Mouse (Mus musculus) heart, embryonic 10.5 days (tissue): ENCODE results near the gene Rnase2a. TPM values are rescaled to one million over a fixed set of nuclear protein-coding genes. Genes with fewer than 3 reads are reported as not detected.
"Not testable (repeated sequence)": the region's sequence is repeated elsewhere in the genome, so short reads cannot be mapped to it uniquely, and the experiment has no call there.

ENCODE experiments used
- DNase-seq: peaks from one replicate; pipeline ENCODE4 v3.0.0-alpha.2; 2017; ENCODE audit warnings: low spot score
- H3K27ac ChIP-seq: fragments of 300-500 bp; sonication (generic); 2 replicates; pipeline ENCODE4 v1.5.1; 2016; ENCODE audit warnings: mild to moderate bottlenecking
- H3K27me3 ChIP-seq: fragments of 300-500 bp; sonication (generic); 2 replicates; pipeline ENCODE4 v1.6.1; 2016; ENCODE audit warnings: mild to moderate bottlenecking; ENCODE audit not compliant: poor library complexity, insufficient read depth, severe bottlenecking
- H3K36me3 ChIP-seq: fragments of 300-500 bp; sonication (generic); 2 replicates; pipeline ENCODE4 v1.6.1; 2016; ENCODE audit warnings: mild to moderate bottlenecking, moderate library complexity
- H3K4me1 ChIP-seq: fragments of 300-500 bp; sonication (generic); 2 replicates; pipeline ENCODE4 v1.6.1; 2016; ENCODE audit warnings: mild to moderate bottlenecking
- H3K4me3 ChIP-seq: fragments of 300-500 bp; sonication (generic); 2 replicates; pipeline ENCODE4 v1.5.1; 2016; ENCODE audit warnings: mild to moderate bottlenecking, moderate library complexity
- H3K9me3 ChIP-seq: fragments of 300-500 bp; sonication (generic); 2 replicates; pipeline ENCODE4 v1.6.1; 2016; ENCODE audit warnings: mild to moderate bottlenecking, moderate library complexity
- WGBS: fragments of 180-500 bp; shearing (Covaris S2); methylation state at CpG from one replicate; pipeline ENCODE4 v1.1.7; 2016; 5-methylcytosine and 5-hydroxymethylcytosine counted together
- polyA plus RNA-seq: library from polyadenylated mRNA; unstranded; fragments of >200 nt; fragmentation: Nextera tagmentation; extraction: Ambion mirVana; gene quantifications from 2 replicates; pipeline ENCODE4 v1.2.1, GENCODE M21; 2016

The Rnase2a gene
- polyA plus RNA-seq: not detected in 2 replicates

DNA sequence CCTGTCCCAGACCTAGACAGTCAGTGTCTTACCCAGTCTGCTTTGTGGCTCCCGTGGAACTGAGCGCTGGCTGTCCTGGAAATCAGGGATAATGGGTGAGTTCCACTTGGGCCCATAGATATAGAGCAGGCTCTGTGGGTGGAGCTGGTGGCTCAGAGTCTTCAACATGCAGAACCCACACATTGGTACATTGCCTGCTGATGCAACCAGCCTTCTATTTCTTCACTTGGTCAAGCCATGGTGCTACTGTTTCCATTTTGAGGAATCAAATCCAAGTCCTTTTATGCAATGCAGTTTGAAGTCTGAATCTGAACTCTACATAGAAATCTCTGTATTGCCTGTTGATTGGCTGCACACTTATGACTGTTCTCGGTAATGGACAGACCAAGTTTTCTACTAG is at the start of gene Rnase2a:
Gene Rnase2a, minus strand, starts transcription at position 72 of the 400 bp plus-strand sequence.
- DNase-seq: no peak
- no peaks in the 10 kb centered on the region for H3K4me1 ChIP-seq
- H3K27me3 ChIP-seq: no peaks in the 10 kb centered on the region
- no peaks in the 10 kb centered on the region for H3K36me3 ChIP-seq
- H3K27ac ChIP-seq: no peak within 1 kb of the TSS
- 94% methylated on average over 3 of the region's 3 CpGs for WGBS
- no peak within 1 kb of the TSS for H3K4me3 ChIP-seq
- H3K9me3 ChIP-seq: no peaks in the 10 kb centered on the region

- 65% methylated on average over 1 of the region's 1 CpGs for WGBS
- no peak overlapping the region for H3K27ac ChIP-seq
- H3K4me3 ChIP-seq: no peak overlapping the region
- no peaks in the 10 kb centered on the region for H3K36me3 ChIP-seq
- H3K27me3 ChIP-seq: no peaks in the 10 kb centered on the region
- H3K4me1 ChIP-seq: no peaks in the 10 kb centered on the region
- H3K9me3 ChIP-seq: no peaks in the 10 kb centered on the region
- no peak for DNase-seq
Observed at GRCm38 (mm10) chr14:51291505-51291904, 35.6 kb upstream of the Rnase2a start.

DNA sequence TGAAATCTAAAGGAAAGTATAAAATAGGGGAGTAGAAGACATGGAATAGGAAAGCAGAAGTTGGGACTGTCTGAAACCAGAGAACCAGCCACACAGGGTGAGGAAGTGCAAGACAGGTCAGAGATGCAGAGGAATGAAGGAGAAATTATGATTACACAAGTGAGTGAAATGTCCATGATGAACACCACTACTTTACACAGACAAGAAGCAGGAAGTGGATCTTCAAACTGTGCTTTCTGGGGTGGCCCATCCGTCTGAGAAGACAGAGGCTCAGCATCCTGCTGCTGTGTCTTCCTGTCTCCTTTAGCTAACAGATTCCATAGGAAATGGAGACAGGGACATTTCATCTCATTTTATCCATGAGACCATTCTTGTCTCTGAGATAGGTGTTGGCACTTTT is 22.6 kb upstream of the Rnase2a start:
- not testable (repeated sequence) for H3K9me3 ChIP-seq, H3K27ac ChIP-seq, H3K27me3 ChIP-seq, H3K4me1 ChIP-seq, H3K4me3 ChIP-seq, H3K36me3 ChIP-seq, DNase-seq
- 44% methylated on average over 1 of the region's 1 CpGs for WGBS

GRCm38 (mm10) chr14:51268677-51269076 is 12.8 kb upstream of the Rnase2a start:
- DNase-seq: no peak
- H3K36me3 ChIP-seq: no peaks in the 10 kb centered on the region
- H3K27me3 ChIP-seq: no peaks in the 10 kb centered on the region
- H3K27ac ChIP-seq: no peak overlapping the region
- H3K9me3 ChIP-seq: no peaks in the 10 kb centered on the region
- 59% methylated on average over 1 of the region's 1 CpGs for WGBS
- H3K4me1 ChIP-seq: peaks cover 5% of the 10 kb centered on the region; the same call in 1 of the 2 replicates
- no peak overlapping the region for H3K4me3 ChIP-seq

DNA sequence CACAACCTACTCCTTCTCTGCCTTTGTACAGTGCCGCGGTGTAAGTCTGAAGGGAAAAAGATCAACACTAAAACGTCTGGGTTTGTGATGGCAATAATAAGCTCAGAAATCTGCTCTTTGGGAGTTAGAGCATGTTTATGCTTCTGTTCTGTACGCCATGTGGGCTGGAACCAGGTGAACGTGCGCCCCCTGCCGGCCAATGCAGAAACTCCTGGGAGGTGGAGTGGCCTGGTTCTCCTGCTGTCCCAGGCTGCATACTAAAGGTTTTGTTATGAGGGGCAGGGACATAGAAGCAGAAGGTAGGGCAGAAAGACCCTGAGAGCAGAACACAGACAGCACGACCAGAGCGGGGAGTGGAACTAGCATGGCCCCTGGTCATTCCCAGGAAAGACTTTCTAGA is 10.2 kb upstream of the Rnase2a start:
- 4% methylated on average over 9 of the region's 9 CpGs for WGBS
- H3K36me3 ChIP-seq: no peaks in the 10 kb centered on the region
- DNase-seq: peak; percentile 90

GRCm38 (mm10) chr14:51265667-51266066 is 9.8 kb upstream of the Rnase2a start:
- Histone ChIP-seq H3K27ac (peak overlapping the region; percentile 67), H3K9me3 (no peaks in the 10 kb centered on the region), H3K27me3 (no peaks in the 10 kb centered on the region), H3K36me3 (no peaks in the 10 kb centered on the region), H3K4me3 (peak overlapping the region; percentile 35; the same call in 1 of the 2 replicates), H3K4me1 (peaks cover 5% of the 10 kb centered on the region; the same call in 1 of the 2 replicates)
- WGBS: 29% methylated on average over 4 of the region's 4 CpGs
- no peak for DNase-seq

More for the DNA sequence above, 10.2 kb upstream of the Rnase2a start:
- Histone ChIP-seq H3K4me3 (peak overlapping the region; percentile 35; the same call in 1 of the 2 replicates), H3K27me3 (no peaks in the 10 kb centered on the region), H3K27ac (peak overlapping the region; percentile 67), H3K9me3 (no peaks in the 10 kb centered on the region), H3K4me1 (peaks cover 5% of the 10 kb centered on the region; the same call in 1 of the 2 replicates)

DNA sequence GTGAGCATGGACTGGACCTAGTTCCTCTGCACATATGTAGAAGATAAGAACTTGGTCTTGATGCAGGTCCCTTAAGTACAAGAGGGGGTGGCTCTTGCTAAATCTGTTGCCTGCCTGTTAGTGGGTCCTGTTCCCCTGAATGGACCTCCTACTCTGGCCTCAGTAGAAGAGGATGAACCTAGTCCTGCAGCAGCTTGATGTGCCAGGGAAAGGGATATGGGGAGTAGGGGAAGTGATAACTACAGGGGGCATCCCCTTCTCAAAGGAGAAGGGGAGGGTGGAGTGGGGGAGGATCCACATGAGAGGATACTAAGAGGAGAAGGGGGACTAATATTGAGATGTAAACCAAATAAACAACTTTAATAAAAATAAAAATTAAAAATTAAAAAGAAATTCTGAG is 6.5 kb upstream of the Rnase2a start:
- Histone ChIP-seq H3K27ac (no peak overlapping the region), H3K9me3 (no peaks in the 10 kb centered on the region)

GRCm38 (mm10) chr14:51259741-51260140 is 3.8 kb upstream of the Rnase2a start:
- DNase-seq: no peak
- Histone ChIP-seq H3K27me3 (no peaks in the 10 kb centered on the region), H3K9me3 (no peaks in the 10 kb centered on the region), H3K27ac (no peak overlapping the region), H3K4me3 (no peak overlapping the region), H3K36me3 (no peaks in the 10 kb centered on the region), H3K4me1 (no peaks in the 10 kb centered on the region)
- WGBS: 82% methylated on average over 7 of the region's 7 CpGs

More for the DNA sequence above, 6.5 kb upstream of the Rnase2a start:
- Histone ChIP-seq H3K27me3 (no peaks in the 10 kb centered on the region), H3K36me3 (no peaks in the 10 kb centered on the region), H3K4me1 (peaks cover 5% of the 10 kb centered on the region; the same call in 1 of the 2 replicates), H3K4me3 (no peak overlapping the region)
- DNase-seq: no peak

DNA sequence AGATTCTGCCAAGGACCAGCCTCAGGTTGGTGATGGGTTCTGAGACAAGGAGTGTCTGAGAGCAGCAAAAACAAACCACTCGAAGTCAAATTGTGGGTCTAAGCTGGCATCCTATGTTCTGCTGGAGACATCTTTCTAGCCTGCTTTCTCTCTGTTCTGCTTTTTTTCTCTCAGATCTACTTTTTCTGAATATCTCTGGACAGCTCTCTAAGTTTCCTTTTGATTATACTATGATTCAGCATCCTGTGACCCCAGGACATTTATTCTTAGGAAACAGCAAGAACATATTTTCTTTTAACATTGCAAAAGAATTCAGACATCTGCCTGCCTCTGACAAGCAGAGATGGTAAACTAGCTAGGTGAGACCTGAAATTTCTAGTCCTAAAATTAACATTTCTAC is 2.3 kb downstream of the Rnase2a start:
- DNase-seq: no peak
- H3K27ac ChIP-seq: no peak overlapping the region
- no peaks in the 10 kb centered on the region for H3K4me1 ChIP-seq
- H3K4me3 ChIP-seq: no peak overlapping the region
- WGBS: 75% methylated on average over 1 of the region's 1 CpGs
- no peaks in the 10 kb centered on the region for H3K9me3 ChIP-seq
- H3K27me3 ChIP-seq: no peaks in the 10 kb centered on the region
- H3K36me3 ChIP-seq: no peaks in the 10 kb centered on the region

DNA sequence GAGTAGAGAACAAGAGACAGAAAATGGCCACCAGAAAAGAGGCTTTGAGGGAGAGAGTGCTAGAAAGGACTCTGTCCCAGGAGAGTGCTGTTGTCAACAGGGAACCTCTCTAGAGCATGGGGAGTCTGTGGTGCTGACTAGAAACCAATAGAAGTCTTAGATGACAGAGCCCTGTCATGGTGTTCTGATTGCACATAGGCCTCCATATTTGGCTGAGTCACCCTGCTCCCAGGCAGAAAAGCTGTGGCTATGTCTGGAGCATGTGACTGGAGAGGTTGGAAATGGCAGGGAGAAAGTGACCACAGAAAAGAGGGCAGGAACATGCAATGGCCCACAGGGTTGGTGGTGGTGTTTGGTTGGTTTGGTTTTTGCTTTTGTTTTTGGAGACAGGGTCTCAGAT is 3.7 kb downstream of the Rnase2a start:
- H3K9me3 ChIP-seq, H3K27me3 ChIP-seq, DNase-seq, H3K36me3 ChIP-seq, H3K4me1 ChIP-seq, H3K27ac ChIP-seq, H3K4me3 ChIP-seq: not testable (repeated sequence)

GRCm38 (mm10) chr14:51250348-51250747 is 5.6 kb downstream of the Rnase2a start:
- H3K9me3 ChIP-seq: no peaks in the 10 kb centered on the region
- H3K4me1 ChIP-seq: no peaks in the 10 kb centered on the region
- no peak overlapping the region for H3K4me3 ChIP-seq
- H3K27ac ChIP-seq: no peak overlapping the region
- DNase-seq: no peak
- no peaks in the 10 kb centered on the region for H3K36me3 ChIP-seq
- 72% methylated on average over 3 of the region's 3 CpGs for WGBS
- H3K27me3 ChIP-seq: no peaks in the 10 kb centered on the region

- no peaks in the 10 kb centered on the region for H3K27me3 ChIP-seq
Observed at GRCm38 (mm10) chr14:51247736-51248135, 8.2 kb downstream of the Rnase2a start.

GRCm38 (mm10) chr14:51240899-51241298 is 15.0 kb downstream of the Rnase2a start:
- no peaks in the 10 kb centered on the region for H3K27me3 ChIP-seq
- no peaks in the 10 kb centered on the region for H3K36me3 ChIP-seq
- H3K9me3 ChIP-seq: no peaks in the 10 kb centered on the region
- H3K27ac ChIP-seq: no peak overlapping the region
- no peak overlapping the region for H3K4me3 ChIP-seq
- no peak for DNase-seq
- H3K4me1 ChIP-seq: no peaks in the 10 kb centered on the region

More at GRCm38 (mm10) chr14:51247736-51248135, 8.2 kb downstream of the Rnase2a start:
- H3K4me1 ChIP-seq: no peaks in the 10 kb centered on the region
- H3K4me3 ChIP-seq: no peak overlapping the region
- no peaks in the 10 kb centered on the region for H3K9me3 ChIP-seq
- no peak overlapping the region for H3K27ac ChIP-seq
- H3K36me3 ChIP-seq: no peaks in the 10 kb centered on the region
- WGBS: 76% methylated on average over 1 of the region's 1 CpGs
- DNase-seq: no peak

GRCm38 (mm10) chr14:51237488-51237887 is 18.4 kb downstream of the Rnase2a start:
- H3K4me1 ChIP-seq, H3K27ac ChIP-seq, H3K9me3 ChIP-seq, H3K4me3 ChIP-seq, DNase-seq, H3K36me3 ChIP-seq, H3K27me3 ChIP-seq: not testable (repeated sequence)
- 78% methylated on average over 1 of the region's 1 CpGs for WGBS
